Mouse (Mus musculus) embryonic facial prominence, embryonic 12.5 days (tissue): ENCODE results near the gene Slc41a2. TPM values are rescaled to one million over a fixed set of nuclear protein-coding genes. Genes with fewer than 3 reads are reported as not detected.

Experiments used
- polyA plus RNA-seq: library from polyadenylated mRNA; unstranded; fragments of >200 nt; fragmentation: Nextera tagmentation; extraction: Ambion mirVana; gene quantifications from 2 replicates; pipeline ENCODE4 v1.2.1, GENCODE M21; 2016

The Slc41a2 gene
- polyA plus RNA-seq, 1 experiment from 2014 or later = 1.3 TPM

Other genes with a start within 250 kb of the Slc41a2 start
- gene D10Wsu102e, start 22.3 kb upstream of the Slc41a2 start, polyA plus RNA-seq = 0.92 and 0.96 TPM in 2 replicates
- gene Aldh1l2, start 196.3 kb upstream of the Slc41a2 start, polyA plus RNA-seq = 2.8 and 3.0 TPM in 2 replicates
- 37.2 and 37.8 TPM in 2 replicates for gene Washc4, start 205.9 kb upstream of the Slc41a2 start, polyA plus RNA-seq